Mouse (Mus musculus) embryo, embryonic 10 days (tissue): ENCODE data around the gene Mrc1.

Source experiments
- DNase-seq: peaks from one replicate; pipeline ENCODE4 v3.0.0-alpha.2; 2015; ENCODE audit warnings: low spot score

The Mrc1 gene

GRCm38 (mm10) chr2:14244157-14244556 is 15.0 kb downstream of the Mrc1 start:
- DNase-seq, result no peak

GRCm38 (mm10) chr2:14244668-14245067 is 15.5 kb downstream of the Mrc1 start:
- no peak for DNase-seq

- DNase-seq, result no peak
Observed at GRCm38 (mm10) chr2:14249839-14250564, 20.8 kb downstream of the Mrc1 start.

GRCm38 (mm10) chr2:14251938-14252337 is 22.7 kb downstream of the Mrc1 start:
- DNase-seq, result no peak

- DNase-seq, result no peak
Observed at GRCm38 (mm10) chr2:14258345-14258850, 29.2 kb downstream of the Mrc1 start.

GRCm38 (mm10) chr2:14262090-14262489 is 32.9 kb downstream of the Mrc1 start:
- DNase-seq, result no peak

GRCm38 (mm10) chr2:14269160-14269559 is 40.0 kb downstream of the Mrc1 start:
- DNase-seq, result no peak

- no peak for DNase-seq
Observed at GRCm38 (mm10) chr2:14272088-14272487, 42.9 kb downstream of the Mrc1 start.

GRCm38 (mm10) chr2:14275796-14276195 is 46.6 kb downstream of the Mrc1 start:
- no peak for DNase-seq

- DNase-seq, result no peak
Observed at GRCm38 (mm10) chr2:14279256-14279655, 50.1 kb downstream of the Mrc1 start.

- peak; percentile 10 for DNase-seq
Observed at GRCm38 (mm10) chr2:14279795-14280194, 50.6 kb downstream of the Mrc1 start.

GRCm38 (mm10) chr2:14295334-14295733 is 66.1 kb downstream of the Mrc1 start:
- DNase-seq, result peak; percentile 88

- no peak for DNase-seq
Observed at GRCm38 (mm10) chr2:14312505-14313380, 83.6 kb downstream of the Mrc1 start.

- no peak for DNase-seq
Observed at GRCm38 (mm10) chr2:14315113-14315512, 85.9 kb downstream of the Mrc1 start.

GRCm38 (mm10) chr2:14341652-14342308 is 112.6 kb downstream of the Mrc1 start:
- no peak for DNase-seq

- DNase-seq, result no peak
Observed at GRCm38 (mm10) chr2:14342309-14342839, 113.2 kb downstream of the Mrc1 start.
